Mouse (Mus musculus) intestine, postnatal 0 days (tissue): Measurements from ENCODE around the gene Chchd10. TPM values are rescaled to one million over a fixed set of nuclear protein-coding genes. Genes with fewer than 3 reads are reported as not detected.
"Not testable (repeated sequence)": the region's sequence is repeated elsewhere in the genome, so short reads cannot be mapped to it uniquely, and the experiment has no call there.

Source experiments
- ATAC-seq: fragments of 200-750 bp; cut with Nextera tagmentation; 2 replicates; pipeline ENCODE4 v1.8.0; 2017; ENCODE audit warnings: mild to moderate bottlenecking, moderate TSS enrichment, moderate library complexity
- H3K27ac ChIP-seq: fragments of 300-500 bp; sonication (generic); 2 replicates; pipeline ENCODE4 v1.5.1; 2014; ENCODE audit warnings: mild to moderate bottlenecking, low read depth, low read length, moderate library complexity
- H3K27me3 ChIP-seq: fragments of 300-500 bp; sonication (generic); replicated peaks from 2 replicates; pipeline ENCODE4 v1.6.1; 2014; ENCODE audit warnings: low read length, mixed read lengths; ENCODE audit not compliant: control insufficient read depth, insufficient read depth
- H3K36me3 ChIP-seq: fragments of 300-500 bp; sonication (generic); 2 replicates; pipeline ENCODE4 v1.6.1; 2014; ENCODE audit warnings: mild to moderate bottlenecking, moderate library complexity; ENCODE audit not compliant: control insufficient read depth, insufficient read depth
- H3K4me1 ChIP-seq: fragments of 300-500 bp; sonication (generic); replicated peaks from 2 replicates; pipeline ENCODE4 v1.6.1; 2014; ENCODE audit warnings: antibody characterized with exemption, low read length, mixed read lengths; ENCODE audit not compliant: control insufficient read depth, insufficient read depth
- H3K4me2 ChIP-seq: fragments of 300-500 bp; sonication (generic); replicated peaks from 2 replicates; pipeline ENCODE4 v1.6.1; 2014; ENCODE audit warnings: low read depth, mild to moderate bottlenecking, moderate library complexity
- H3K4me3 ChIP-seq: fragments of 300-500 bp; sonication (generic); 2 replicates; pipeline ENCODE4 v1.5.1; 2014; ENCODE audit warnings: low read depth, low read length
- H3K9ac ChIP-seq: fragments of 300-500 bp; sonication (generic); 2 replicates; pipeline ENCODE4 v1.6.1; 2014; ENCODE audit warnings: mild to moderate bottlenecking, low read depth, low read length
- H3K9me3 ChIP-seq: fragments of 300-500 bp; sonication (generic); 2 replicates; pipeline ENCODE4 v1.6.1; 2016; ENCODE audit warnings: mixed run types; ENCODE audit not compliant: control insufficient read depth
- CTCF ChIP-seq: sonication (generic); IDR thresholded peaks from 2 replicates; pipeline ENCODE4 v1.5.1; 2016; ENCODE audit warnings: low read depth, mild to moderate bottlenecking, control low read depth, antibody characterized with exemption, moderate library complexity
- WGBS: fragments of 180-500 bp; shearing (Covaris S2); extraction: QIAGEN DNeasy Blood & Tissue Kit; methylation state at CpG from one replicate; pipeline ENCODE4 v1.1.7; 2014; 5-methylcytosine and 5-hydroxymethylcytosine counted together
- polyA plus RNA-seq: library from polyadenylated mRNA; unstranded; fragments of >200 nt; fragmentation: Nextera tagmentation; extraction: Ambion mirVana; gene quantifications from 2 replicates; pipeline ENCODE4 v1.2.1, GENCODE M21; 2015

Gene Chchd10
- 308 and 334 TPM in 2 replicates for polyA plus RNA-seq

DNA sequence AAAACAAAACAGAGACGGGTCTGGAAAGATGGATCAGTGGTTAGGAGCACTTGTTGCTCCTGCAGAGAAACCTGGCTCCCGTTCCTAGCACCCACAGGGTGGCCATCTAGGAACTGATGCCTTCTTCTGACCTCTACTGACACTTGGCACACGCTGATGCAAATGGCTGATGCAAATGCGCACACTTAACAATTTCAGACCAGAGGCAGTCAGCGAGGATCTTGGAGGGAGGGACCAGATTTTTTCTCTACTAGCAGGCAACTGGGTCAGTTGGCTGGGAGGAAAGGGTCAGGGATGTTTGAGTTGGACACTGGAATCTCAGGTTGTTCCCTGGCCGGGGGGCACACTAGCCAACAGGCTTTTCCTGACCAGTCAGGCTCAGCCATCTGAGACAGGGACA, at the start of gene Chchd10:
TSS of gene Chchd10 (plus strand) at position 240 of the 400 bp plus-strand sequence.
- Histone ChIP-seq H3K4me3 (peak within 1 kb of the TSS; percentile 53), H3K4me2 (peak within 1 kb of the TSS; percentile 87), H3K9ac (peak within 1 kb of the TSS; percentile 57), H3K9me3 (no peaks in the 10 kb centered on the region), H3K36me3 (no peaks in the 10 kb centered on the region), H3K27me3 (peaks cover 11% of the 10 kb centered on the region; the same call in 1 of the 2 replicates), H3K4me1 (no peaks in the 10 kb centered on the region; the same call in 1 of the 2 replicates), H3K27ac (no peak within 1 kb of the TSS)
- 46% methylated on average over 6 of the region's 6 CpGs for WGBS
- TF ChIP-seq CTCF: no peak
- no peak for ATAC-seq

DNA sequence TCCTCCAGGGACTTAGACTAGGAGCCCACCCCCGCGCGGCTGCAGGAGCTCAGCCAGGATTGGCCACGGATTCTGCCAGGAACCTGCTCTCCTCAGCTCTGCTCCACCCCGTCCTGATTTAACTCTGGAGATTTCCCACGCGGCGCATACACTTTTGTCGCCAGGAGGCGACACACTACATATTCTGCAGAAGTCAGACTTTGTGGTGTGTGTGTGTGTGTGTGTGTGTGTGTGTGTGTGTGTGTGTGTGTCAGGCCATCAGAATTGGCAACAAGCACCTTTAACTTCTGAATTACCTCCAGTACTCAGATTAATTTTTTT, 49.7 kb upstream of the Chchd10 start:
- peak overlapping the region; percentile 62 for H3K4me2 ChIP-seq
- H3K9ac ChIP-seq: no peak overlapping the region
- H3K4me3 ChIP-seq: peak overlapping the region; percentile 21; the same call in 1 of the 2 replicates

DNA sequence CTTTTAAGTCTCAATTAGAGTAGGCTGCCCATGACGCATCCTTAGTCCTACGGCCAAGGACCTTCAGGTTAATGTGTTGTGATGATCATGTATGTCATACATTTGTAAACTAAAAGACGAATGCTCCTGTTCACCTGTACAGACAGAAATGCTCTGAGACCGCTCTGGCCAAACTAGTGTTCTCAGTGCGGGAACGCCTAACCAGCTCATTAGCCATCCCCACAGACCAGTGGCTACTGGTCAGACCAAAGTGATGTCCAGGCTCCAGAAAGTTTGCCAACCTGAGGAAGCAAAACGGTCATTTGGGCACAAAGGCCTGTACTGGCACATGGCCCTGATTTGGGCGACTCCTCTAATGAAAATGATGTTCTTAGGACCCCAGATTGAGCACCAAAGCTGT, 48.2 kb upstream of the Chchd10 start:
- Histone ChIP-seq H3K4me3 (no peak overlapping the region), H3K4me2 (no peak overlapping the region), H3K27ac (no peak overlapping the region), H3K4me1 (no peaks in the 10 kb centered on the region), H3K27me3 (no peaks in the 10 kb centered on the region), H3K36me3 (no peaks in the 10 kb centered on the region), H3K9me3 (no peaks in the 10 kb centered on the region), H3K9ac (no peak overlapping the region)
- no peak for ATAC-seq
- 94% methylated on average over 8 of the region's 8 CpGs for WGBS
- TF ChIP-seq CTCF: no peak

More for the DNA sequence above, 49.7 kb upstream of the Chchd10 start:
- ATAC-seq: peak; percentile 75; the same call in 1 of the 2 replicates
- peak; percentile 82 for TF ChIP-seq CTCF
- Histone ChIP-seq H3K27me3 (no peaks in the 10 kb centered on the region), H3K4me1 (no peaks in the 10 kb centered on the region), H3K9me3 (no peaks in the 10 kb centered on the region), H3K36me3 (no peaks in the 10 kb centered on the region), H3K27ac (no peak overlapping the region)
- WGBS: 2% methylated on average over 10 of the region's 10 CpGs

DNA sequence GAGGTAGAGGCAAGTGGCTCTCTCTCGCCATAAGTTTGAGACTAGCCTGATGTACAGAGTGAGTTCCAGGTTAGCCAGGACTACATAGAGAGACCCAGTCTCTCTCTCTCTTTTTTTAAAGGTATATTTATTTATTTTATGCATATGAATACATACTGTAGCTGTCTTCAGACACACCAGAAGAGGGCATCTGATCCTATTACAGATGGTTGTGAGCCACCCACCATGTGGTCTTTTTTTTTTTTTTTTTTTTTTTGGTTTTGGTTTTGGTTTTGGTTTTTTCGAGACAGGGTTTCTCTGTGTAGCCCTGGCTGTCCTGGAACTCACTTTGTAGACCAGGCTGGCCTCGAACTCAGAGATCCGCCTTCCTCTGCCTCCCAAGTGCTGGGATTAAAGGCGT, 45.4 kb upstream of the Chchd10 start:
- not testable (repeated sequence) for H3K4me2 ChIP-seq, H3K4me1 ChIP-seq, H3K27me3 ChIP-seq, H3K9ac ChIP-seq, H3K9me3 ChIP-seq, ATAC-seq, H3K27ac ChIP-seq, H3K36me3 ChIP-seq, H3K4me3 ChIP-seq
- 87% methylated on average over 5 of the region's 5 CpGs for WGBS

DNA sequence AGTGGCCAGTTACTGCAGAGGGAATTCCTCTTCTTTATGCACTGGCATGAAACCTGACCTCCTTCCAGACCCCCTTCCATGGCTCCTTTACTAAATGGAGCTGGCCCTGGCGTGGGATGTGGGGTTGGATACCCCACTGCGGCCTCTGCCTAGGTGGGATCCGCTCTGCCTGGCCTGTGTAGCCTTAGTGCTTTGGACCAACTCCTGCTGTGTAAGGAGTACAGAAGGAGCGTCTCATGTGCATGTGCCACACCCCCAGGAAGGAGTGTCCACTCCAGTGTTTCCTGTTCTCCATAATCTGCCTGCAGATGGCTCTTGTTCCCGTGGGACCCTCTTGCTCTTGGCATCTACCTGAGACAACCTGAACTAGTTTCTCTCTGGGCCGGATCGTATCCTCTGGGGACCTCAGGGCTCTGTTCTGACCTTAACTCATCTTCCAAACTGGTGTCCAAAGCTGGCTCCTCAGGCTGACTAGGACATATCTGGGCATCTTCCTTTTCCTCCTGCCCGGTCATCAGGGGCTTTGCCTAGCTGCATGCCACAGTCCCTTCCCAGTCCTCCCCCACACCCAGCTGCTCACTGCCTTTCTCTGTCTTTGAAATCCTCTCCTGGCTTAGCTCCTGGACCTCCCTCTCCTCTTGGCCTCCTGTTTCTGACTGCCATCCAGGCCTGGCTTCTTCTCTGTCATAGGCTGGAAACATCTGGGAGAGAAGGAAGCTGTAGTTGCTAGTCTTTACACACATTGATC, 43.4 kb upstream of the Chchd10 start:
- ATAC-seq: no peak
- 41% methylated on average over 8 of the region's 8 CpGs for WGBS
- no peak overlapping the region for H3K4me3 ChIP-seq
- H3K4me2 ChIP-seq: no peak overlapping the region
- 0 out of 2 replicates have a peak, but pooled peaks cover 1% of the 10 kb centered on the region for H3K36me3 ChIP-seq
- no peaks in the 10 kb centered on the region for H3K27me3 ChIP-seq
- no peaks in the 10 kb centered on the region for H3K9me3 ChIP-seq
- H3K4me1 ChIP-seq: peaks cover 4% of the 10 kb centered on the region
- no peak for TF ChIP-seq CTCF
- H3K27ac ChIP-seq: no peak overlapping the region
- H3K9ac ChIP-seq: no peak overlapping the region

DNA sequence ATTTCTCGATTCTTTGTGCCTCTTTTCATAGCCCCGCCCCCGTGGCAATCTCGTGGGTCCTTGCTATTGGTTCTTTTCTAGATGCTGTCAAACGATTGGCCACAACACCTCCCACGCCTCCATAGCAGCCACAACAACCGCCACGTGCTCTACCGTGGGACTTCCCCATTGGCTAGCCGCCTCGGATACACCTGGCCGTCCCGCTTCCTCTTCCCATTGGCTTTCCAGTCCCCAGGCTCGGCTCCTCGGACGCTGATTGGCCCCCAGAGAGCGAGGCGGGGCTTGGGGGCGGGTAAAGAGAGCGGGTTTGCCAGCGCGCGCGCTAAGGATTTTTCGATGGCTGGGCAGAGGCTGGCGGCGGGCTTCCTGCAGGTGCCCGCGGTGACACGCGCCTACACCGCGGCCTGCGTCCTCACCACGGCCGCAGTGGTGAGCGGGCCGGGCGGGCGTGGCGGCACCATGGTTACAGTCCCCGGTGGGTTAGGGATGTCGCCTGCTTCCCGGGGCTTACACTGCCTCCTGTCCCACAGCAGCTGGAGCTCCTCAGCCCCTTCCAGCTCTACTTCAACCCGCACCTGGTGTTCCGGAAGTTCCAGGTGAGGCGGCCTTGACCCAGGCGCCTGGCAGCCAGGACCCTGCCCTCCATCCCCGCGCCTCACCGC, 39.7 kb upstream of the Chchd10 start, which contains the start of gene Derl3:
TSS of gene Derl3 (plus strand) at position 325 of the 662 bp plus-strand sequence.
- 1% methylated on average over 50 of the region's 51 CpGs for WGBS
- peaks cover 27% of the 10 kb centered on the region for H3K36me3 ChIP-seq
- no peaks in the 10 kb centered on the region for H3K27me3 ChIP-seq
- peaks cover 4% of the 10 kb centered on the region for H3K4me1 ChIP-seq
- ATAC-seq: peak; percentile 100
- H3K9ac ChIP-seq: peak within 1 kb of the TSS; percentile 31; the same call in 1 of the 2 replicates
- no peaks in the 10 kb centered on the region for H3K9me3 ChIP-seq
- no peak within 1 kb of the TSS for H3K27ac ChIP-seq
- peak within 1 kb of the TSS; percentile 36 for H3K4me3 ChIP-seq
- H3K4me2 ChIP-seq: peak within 1 kb of the TSS; percentile 84
- no peak for TF ChIP-seq CTCF
